Mouse (Mus musculus) E14TG2a.4 (cell line): Measurements from ENCODE around the gene Zbtb20.

Source experiments
- CTCF ChIP-seq: conservative IDR thresholded peaks from 2 replicates; pipeline ENCODE4 v1.5.1; 2014; ENCODE audit warnings: low read length
- POU5F1 ChIP-seq: IDR thresholded peaks from 2 replicates; pipeline ENCODE4 v1.6.1; 2014; ENCODE audit warnings: low read length, borderline replicate concordance

DNA sequence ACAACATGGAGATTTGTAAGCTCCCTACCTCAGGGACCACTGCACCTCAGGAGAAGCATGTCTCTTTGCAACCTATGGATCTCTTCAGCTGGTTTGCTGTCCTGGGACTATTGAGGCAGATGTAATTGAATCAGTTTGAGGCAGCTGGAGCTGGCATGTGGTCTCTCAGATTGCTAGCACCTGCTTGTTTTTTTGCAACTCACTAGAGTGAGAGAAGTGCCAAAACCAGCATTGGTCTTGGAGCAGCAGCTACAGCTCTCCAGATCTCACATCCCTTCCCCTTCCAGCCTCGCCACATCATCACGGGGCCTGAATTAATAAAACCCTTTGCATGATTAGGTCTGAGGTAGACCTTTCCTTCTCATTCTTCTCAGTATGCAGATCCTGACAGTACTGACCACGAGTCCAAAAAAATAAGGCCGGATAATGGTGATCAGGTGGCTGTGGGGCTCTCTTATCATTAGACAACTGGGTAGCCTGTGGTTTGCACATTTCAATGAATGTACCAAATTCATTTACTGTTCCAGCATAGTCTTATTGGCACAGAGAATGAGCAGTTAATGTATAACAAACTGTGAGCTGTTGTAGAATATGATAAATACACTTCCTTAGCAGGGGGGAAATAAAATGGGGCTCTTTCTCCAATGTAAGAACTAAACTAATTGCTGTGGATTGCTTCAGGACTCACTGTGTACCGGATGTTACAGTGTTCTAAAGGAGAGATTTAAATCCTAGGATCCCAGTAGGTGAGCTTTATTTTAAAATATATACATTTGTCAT lies 205.4 kb downstream of the Zbtb20 start:
- TF ChIP-seq CTCF (no peak), POU5F1 (no peak)
